Mouse (Mus musculus) hindbrain, embryonic 15.5 days (tissue): Measurements from ENCODE around the gene Kdm5a. TPM values are rescaled to one million over a fixed set of nuclear protein-coding genes. Genes with fewer than 3 reads are reported as not detected.

Experiments used
- ATAC-seq: fragments of 200-750 bp; cut with Nextera tagmentation; 2 replicates; pipeline ENCODE4 v1.8.0; 2017; ENCODE audit warnings: low read depth, moderate number of reproducible peaks, moderate TSS enrichment; ENCODE audit not compliant: low FRiP score
- H3K27ac ChIP-seq: fragments of 300-500 bp; sonication (generic); replicated peaks from 2 replicates; pipeline ENCODE4 v1.5.1; 2015; ENCODE audit warnings: mild to moderate bottlenecking, inconsistent platforms
- H3K27me3 ChIP-seq: fragments of 300-500 bp; sonication (generic); 2 replicates; pipeline ENCODE4 v1.6.1; 2015; ENCODE audit warnings: control low read depth, inconsistent platforms
- H3K36me3 ChIP-seq: fragments of 300-500 bp; sonication (generic); 2 replicates; pipeline ENCODE4 v1.6.1; 2015; ENCODE audit warnings: control low read depth, inconsistent platforms
- H3K4me1 ChIP-seq: fragments of 300-500 bp; sonication (generic); replicated peaks from 2 replicates; pipeline ENCODE4 v1.6.1; 2015; ENCODE audit warnings: control low read depth, inconsistent platforms
- H3K4me2 ChIP-seq: fragments of 300-500 bp; sonication (generic); 2 replicates; pipeline ENCODE4 v1.6.1; 2015; ENCODE audit warnings: moderate library complexity, mild to moderate bottlenecking, inconsistent platforms
- H3K4me3 ChIP-seq: fragments of 300-500 bp; sonication (generic); 2 replicates; pipeline ENCODE4 v1.5.1; 2015; ENCODE audit warnings: mild to moderate bottlenecking, inconsistent platforms
- H3K9ac ChIP-seq: fragments of 300-500 bp; sonication (generic); 2 replicates; pipeline ENCODE4 v1.6.1; 2015; ENCODE audit warnings: inconsistent platforms
- H3K9me3 ChIP-seq: fragments of 300-500 bp; sonication (generic); 2 replicates; pipeline ENCODE4 v1.6.1; 2016; ENCODE audit warnings: control low read depth, inconsistent platforms
- WGBS: fragments of 180-500 bp; shearing (Covaris S2); methylation state at CpG from one replicate; pipeline ENCODE4 v1.1.7; 2015; 5-methylcytosine and 5-hydroxymethylcytosine counted together
- polyA plus RNA-seq: library from polyadenylated mRNA; unstranded; fragments of >200 nt; fragmentation: Nextera tagmentation; extraction: Ambion mirVana; gene quantifications from 2 replicates; pipeline ENCODE4 v1.2.1, GENCODE M21; 2015

The Kdm5a gene
- polyA plus RNA-seq, 1 experiment from 2014 or later: 29.8 TPM

GRCm38 (mm10) chr6:120362774-120363687 lies 893 bp upstream of the Kdm5a start:
- peak; percentile 10 for ATAC-seq

GRCm38 (mm10) chr6:120364523-120364905 lies 590 bp downstream of the Kdm5a start:
- no peak for ATAC-seq

More at GRCm38 (mm10) chr6:120362774-120363687, 893 bp upstream of the Kdm5a start:
- Histone ChIP-seq H3K27ac (peak overlapping the region; percentile 95), H3K4me1 (peaks cover 23% of the 10 kb centered on the region), H3K36me3 (peaks cover 8% of the 10 kb centered on the region; the same call in 1 of the 2 replicates), H3K27me3 (no peaks in the 10 kb centered on the region), H3K4me2 (peak overlapping the region; percentile 79), H3K4me3 (peak overlapping the region; percentile 96), H3K9me3 (no peaks in the 10 kb centered on the region), H3K9ac (peak overlapping the region; percentile 88)
- WGBS: 25% methylated on average over 15 of the region's 15 CpGs

GRCm38 (mm10) chr6:120365051-120365450 lies 1.1 kb downstream of the Kdm5a start:
- ATAC-seq: no peak
- Histone ChIP-seq H3K36me3 (peaks cover 28% of the 10 kb centered on the region), H3K27me3 (no peaks in the 10 kb centered on the region), H3K9ac (peak overlapping the region; percentile 88), H3K9me3 (no peaks in the 10 kb centered on the region), H3K4me2 (peak overlapping the region; percentile 79), H3K4me1 (peaks cover 23% of the 10 kb centered on the region), H3K4me3 (peak overlapping the region; percentile 96), H3K27ac (no peak overlapping the region)
- WGBS: 5% methylated on average over 15 of the region's 15 CpGs

More at GRCm38 (mm10) chr6:120364523-120364905, 590 bp downstream of the Kdm5a start:
- 0% methylated on average over 31 of the region's 31 CpGs for WGBS
- peaks cover 23% of the 10 kb centered on the region for H3K4me1 ChIP-seq
- H3K27ac ChIP-seq: peak overlapping the region; percentile 95
- no peaks in the 10 kb centered on the region for H3K9me3 ChIP-seq
- peak overlapping the region; percentile 79 for H3K4me2 ChIP-seq
- peak overlapping the region; percentile 96 for H3K4me3 ChIP-seq
- no peaks in the 10 kb centered on the region for H3K27me3 ChIP-seq
- H3K9ac ChIP-seq: peak overlapping the region; percentile 88
- peaks cover 23% of the 10 kb centered on the region for H3K36me3 ChIP-seq

GRCm38 (mm10) chr6:120376736-120377135 lies 12.8 kb downstream of the Kdm5a start:
- Histone ChIP-seq H3K4me1 (no peaks in the 10 kb centered on the region), H3K9me3 (no peaks in the 10 kb centered on the region), H3K4me2 (no peak overlapping the region), H3K36me3 (peaks cover 68% of the 10 kb centered on the region), H3K4me3 (no peak overlapping the region), H3K27ac (no peak overlapping the region), H3K9ac (no peak overlapping the region), H3K27me3 (no peaks in the 10 kb centered on the region)
- 100% methylated on average over 2 of the region's 2 CpGs for WGBS
- no peak for ATAC-seq

- H3K9ac ChIP-seq: no peak overlapping the region
- 93% methylated on average over 3 of the region's 3 CpGs for WGBS
- H3K27me3 ChIP-seq: no peaks in the 10 kb centered on the region
- no peak overlapping the region for H3K4me2 ChIP-seq
- no peaks in the 10 kb centered on the region for H3K9me3 ChIP-seq
- H3K27ac ChIP-seq: no peak overlapping the region
- H3K4me3 ChIP-seq: no peak overlapping the region
- no peaks in the 10 kb centered on the region for H3K4me1 ChIP-seq
- peaks cover 66% of the 10 kb centered on the region for H3K36me3 ChIP-seq
- no peak for ATAC-seq
Observed at GRCm38 (mm10) chr6:120390054-120390453, 26.1 kb downstream of the Kdm5a start.

GRCm38 (mm10) chr6:120392811-120393210 lies 28.9 kb downstream of the Kdm5a start:
- 90% methylated on average over 2 of the region's 2 CpGs for WGBS
- ATAC-seq: no peak
- no peaks in the 10 kb centered on the region for H3K27me3 ChIP-seq
- H3K4me3 ChIP-seq: no peak overlapping the region
- H3K4me1 ChIP-seq: no peaks in the 10 kb centered on the region
- H3K27ac ChIP-seq: no peak overlapping the region
- H3K4me2 ChIP-seq: no peak overlapping the region
- H3K9me3 ChIP-seq: no peaks in the 10 kb centered on the region
- peaks cover 75% of the 10 kb centered on the region for H3K36me3 ChIP-seq
- no peak overlapping the region for H3K9ac ChIP-seq

GRCm38 (mm10) chr6:120395622-120396345 lies 31.9 kb downstream of the Kdm5a start:
- H3K27ac ChIP-seq: no peak overlapping the region
- H3K9ac ChIP-seq: no peak overlapping the region
- H3K4me1 ChIP-seq: no peaks in the 10 kb centered on the region
- no peak overlapping the region for H3K4me2 ChIP-seq
- WGBS: 96% methylated on average over 5 of the region's 5 CpGs
- H3K4me3 ChIP-seq: no peak overlapping the region
- H3K27me3 ChIP-seq: no peaks in the 10 kb centered on the region
- ATAC-seq: no peak
- peaks cover 73% of the 10 kb centered on the region for H3K36me3 ChIP-seq
- H3K9me3 ChIP-seq: no peaks in the 10 kb centered on the region

- H3K27me3 ChIP-seq: no peaks in the 10 kb centered on the region
- no peak for ATAC-seq
- H3K9me3 ChIP-seq: no peaks in the 10 kb centered on the region
- 95% methylated on average over 1 of the region's 1 CpGs for WGBS
- H3K4me1 ChIP-seq: no peaks in the 10 kb centered on the region
- no peak overlapping the region for H3K27ac ChIP-seq
- no peak overlapping the region for H3K4me3 ChIP-seq
- no peak overlapping the region for H3K9ac ChIP-seq
- H3K36me3 ChIP-seq: peaks cover 65% of the 10 kb centered on the region
- H3K4me2 ChIP-seq: no peak overlapping the region
Observed at GRCm38 (mm10) chr6:120403936-120404335, 40.0 kb downstream of the Kdm5a start.

- Histone ChIP-seq H3K9me3 (no peaks in the 10 kb centered on the region), H3K4me1 (no peaks in the 10 kb centered on the region), H3K4me2 (no peak overlapping the region), H3K27ac (no peak overlapping the region), H3K9ac (no peak overlapping the region), H3K27me3 (no peaks in the 10 kb centered on the region), H3K36me3 (peaks cover 52% of the 10 kb centered on the region), H3K4me3 (no peak overlapping the region)
- 94% methylated on average over 3 of the region's 3 CpGs for WGBS
- no peak for ATAC-seq
Observed at GRCm38 (mm10) chr6:120438161-120438560, 74.2 kb downstream of the Kdm5a start.

GRCm38 (mm10) chr6:120442171-120442749 lies 78.3 kb downstream of the Kdm5a start:
- no peaks in the 10 kb centered on the region for H3K27me3 ChIP-seq
- WGBS: 79% methylated on average over 4 of the region's 4 CpGs
- H3K36me3 ChIP-seq: peaks cover 31% of the 10 kb centered on the region
- no peak overlapping the region for H3K4me2 ChIP-seq
- H3K27ac ChIP-seq: no peak overlapping the region
- no peak overlapping the region for H3K4me3 ChIP-seq
- H3K9ac ChIP-seq: no peak overlapping the region
- H3K9me3 ChIP-seq: no peaks in the 10 kb centered on the region
- no peaks in the 10 kb centered on the region for H3K4me1 ChIP-seq
- ATAC-seq: no peak

GRCm38 (mm10) chr6:120443363-120444355 lies 79.7 kb downstream of the Kdm5a start:
- 79% methylated on average over 14 of the region's 14 CpGs for WGBS
- Histone ChIP-seq H3K4me2 (no peak overlapping the region), H3K4me3 (no peak overlapping the region), H3K27ac (no peak overlapping the region), H3K4me1 (no peaks in the 10 kb centered on the region), H3K9me3 (no peaks in the 10 kb centered on the region), H3K36me3 (peaks cover 21% of the 10 kb centered on the region), H3K27me3 (no peaks in the 10 kb centered on the region), H3K9ac (no peak overlapping the region)
- no peak for ATAC-seq
